Mouse (Mus musculus) MEL (cell line): ENCODE data around the gene Ly6g5c.

ENCODE experiments used
- BHLHE40 ChIP-seq: IDR thresholded peaks from 2 replicates; pipeline ENCODE4 v1.6.1; 2012; ENCODE audit warnings: low read depth, mild to moderate bottlenecking, inconsistent platforms, low read length, improper control_type of control experiment, borderline replicate concordance
- CTCF ChIP-seq, 3 experiments: IDR thresholded peaks in 2 of 3; conservative IDR thresholded peaks in 1 of 3; 2 replicates each; pipeline ENCODE4 v1.5.1; 2011 to 2012; ENCODE audit warnings: low read length in 3 of 3, low read depth in 2 of 3, mild to moderate bottlenecking in 2 of 3, improper control_type of control experiment in 1 of 3, inconsistent platforms in 1 of 3, mixed read lengths in 1 of 3, moderate library complexity in 1 of 3; ENCODE audit not compliant: control insufficient read depth in 1 of 3, insufficient read depth in 1 of 3, poor library complexity in 1 of 3, severe bottlenecking in 1 of 3
- E2F4 ChIP-seq: IDR thresholded peaks from 2 replicates; pipeline ENCODE4 v1.6.1; 2011; ENCODE audit warnings: low read depth, low read length, improper control_type of control experiment, borderline replicate concordance
- ELF1 ChIP-seq: IDR thresholded peaks from 2 replicates; pipeline ENCODE4 v1.6.1; 2014; ENCODE audit warnings: low read depth, mild to moderate bottlenecking, inconsistent platforms, low read length, improper control_type of control experiment, moderate library complexity
- EP300 ChIP-seq, 2 experiments: IDR thresholded peaks; 2 replicates each; pipeline ENCODE4 v1.6.1; 2011; ENCODE audit warnings: improper control_type of control experiment in 2 of 2, low read length in 2 of 2, low read depth in 1 of 2, mild to moderate bottlenecking in 1 of 2
- GATA1 ChIP-seq: IDR thresholded peaks from 2 replicates; pipeline ENCODE4 v1.6.1; 2011; ENCODE audit warnings: low read depth, low read length, improper control_type of control experiment
- RCOR1 ChIP-seq: IDR thresholded peaks from 2 replicates; pipeline ENCODE4 v1.6.1; 2012; ENCODE audit warnings: low read depth, mild to moderate bottlenecking, inconsistent platforms, low read length, improper control_type of control experiment
- SIN3A ChIP-seq: IDR thresholded peaks from 2 replicates; pipeline ENCODE4 v1.6.1; 2012; ENCODE audit warnings: low read length, improper control_type of control experiment, inconsistent platforms
- ZNF384 ChIP-seq: IDR thresholded peaks from 2 replicates; pipeline ENCODE4 v1.6.1; 2012; ENCODE audit warnings: low read depth, mild to moderate bottlenecking, inconsistent platforms, low read length, improper control_type of control experiment

- no peak for TF ChIP-seq E2F4
- TF ChIP-seq CTCF (IDR thresholded peaks at IDR 0.05 in 2 of 3, conservative IDR thresholded peaks at IDR 0.05 in 1 of 3; ENCODE audit: control insufficient read depth in 1 of 3, insufficient read depth in 1 of 3, low read depth in 2 of 3, low read length in 3 of 3, poor library complexity in 1 of 3, severe bottlenecking in 1 of 3), result no peak
- no peak for TF ChIP-seq BHLHE40
- no peak for TF ChIP-seq ELF1
- TF ChIP-seq EP300 (IDR thresholded peaks at IDR 0.05; ENCODE audit: low read depth in 1 of 2, low read length in 2 of 2), result no peak
- TF ChIP-seq ZNF384, result no peak
- TF ChIP-seq GATA1, result no peak
- no peak for TF ChIP-seq RCOR1
- no peak for TF ChIP-seq SIN3A
Observed at GRCm38 (mm10) chr17:35076507-35077176, 31.4 kb upstream of the Ly6g5c start, which contains the start of gene Ly6g6e.
